Mouse (Mus musculus) induced T-regulatory cell, adult 2 months (primary cell): ENCODE measurements around the gene Spata31d1d.

Source experiments
- DNase-seq: peaks from one replicate; pipeline ENCODE4 v3.0.0-alpha.2; 2012; ENCODE audit warnings: low read depth

Spata31d1d gene

GRCm38 (mm10) chr13:59731652-59732051 lies at the start of gene Spata31d1d:
Spata31d1d (minus strand) TSS chr13:59731752.
- DNase-seq = no peak

- peak; percentile 44 for DNase-seq
Measured at GRCm38 (mm10) chr13:59779744-59780264, 48.3 kb upstream of the Spata31d1d start.

GRCm38 (mm10) chr13:59779213-59779612 lies 47.7 kb upstream of the Spata31d1d start:
- DNase-seq = peak; percentile 52

GRCm38 (mm10) chr13:59775168-59775567 lies 43.6 kb upstream of the Spata31d1d start:
- DNase-seq = no peak

- DNase-seq = no peak
Measured at GRCm38 (mm10) chr13:59771257-59771656, 39.7 kb upstream of the Spata31d1d start.

GRCm38 (mm10) chr13:59770847-59771246 lies 39.3 kb upstream of the Spata31d1d start:
- DNase-seq = peak; percentile 62

- peak; percentile 91 for DNase-seq
Measured at GRCm38 (mm10) chr13:59770164-59770562, 38.6 kb upstream of the Spata31d1d start.

GRCm38 (mm10) chr13:59769296-59770163 lies 38.0 kb upstream of the Spata31d1d start, which contains the start of gene Isca1:
Isca1 (minus strand) TSS chr13:59769810.
- peak; percentile 99 for DNase-seq

- DNase-seq = no peak
Measured at GRCm38 (mm10) chr13:59768531-59768930, 37.0 kb upstream of the Spata31d1d start.

GRCm38 (mm10) chr13:59766786-59767515 lies 35.4 kb upstream of the Spata31d1d start:
- no peak for DNase-seq

GRCm38 (mm10) chr13:59762791-59763190 lies 31.2 kb upstream of the Spata31d1d start:
- no peak for DNase-seq

- DNase-seq = no peak
Measured at GRCm38 (mm10) chr13:59756906-59757305, 25.4 kb upstream of the Spata31d1d start.

GRCm38 (mm10) chr13:59750310-59750709 lies 18.8 kb upstream of the Spata31d1d start:
- no peak for DNase-seq

- no peak for DNase-seq
Measured at GRCm38 (mm10) chr13:59746711-59747110, 15.2 kb upstream of the Spata31d1d start, which contains the start of gene 1700014D04Rik. 1700014D04Rik (minus strand) TSS chr13:59746752.

GRCm38 (mm10) chr13:59746164-59746563 lies 14.6 kb upstream of the Spata31d1d start:
- no peak for DNase-seq

GRCm38 (mm10) chr13:59745462-59745861 lies 13.9 kb upstream of the Spata31d1d start:
- DNase-seq = no peak

- peak; percentile 35 for DNase-seq
Measured at GRCm38 (mm10) chr13:59741697-59742096, 10.1 kb upstream of the Spata31d1d start.

- no peak for DNase-seq
Measured at GRCm38 (mm10) chr13:59741096-59741495, 9.5 kb upstream of the Spata31d1d start.

- DNase-seq = no peak
Measured at GRCm38 (mm10) chr13:59739397-59739796, 7.8 kb upstream of the Spata31d1d start.

GRCm38 (mm10) chr13:59738455-59738854 lies 6.9 kb upstream of the Spata31d1d start:
- no peak for DNase-seq

- peak; percentile 20 for DNase-seq
Measured at GRCm38 (mm10) chr13:59735190-59735589, 3.6 kb upstream of the Spata31d1d start.

- peak; percentile 6 for DNase-seq
Measured at GRCm38 (mm10) chr13:59734347-59734746, 2.8 kb upstream of the Spata31d1d start.

- DNase-seq = no peak
Measured at GRCm38 (mm10) chr13:59733936-59734335, 2.4 kb upstream of the Spata31d1d start.
